Mouse (Mus musculus): Measurements from ENCODE around the gene Hoxa11. TPM values are rescaled to one million over a fixed set of nuclear protein-coding genes. Genes with fewer than 3 reads are reported as not detected.
A peak's percentile ranks its signal among the peaks of the same experiment; 100 is the strongest.

Hoxa11 gene
- polyA plus RNA-seq, 1 experiment from 2014 or later, result 4.3 TPM

DNA sequence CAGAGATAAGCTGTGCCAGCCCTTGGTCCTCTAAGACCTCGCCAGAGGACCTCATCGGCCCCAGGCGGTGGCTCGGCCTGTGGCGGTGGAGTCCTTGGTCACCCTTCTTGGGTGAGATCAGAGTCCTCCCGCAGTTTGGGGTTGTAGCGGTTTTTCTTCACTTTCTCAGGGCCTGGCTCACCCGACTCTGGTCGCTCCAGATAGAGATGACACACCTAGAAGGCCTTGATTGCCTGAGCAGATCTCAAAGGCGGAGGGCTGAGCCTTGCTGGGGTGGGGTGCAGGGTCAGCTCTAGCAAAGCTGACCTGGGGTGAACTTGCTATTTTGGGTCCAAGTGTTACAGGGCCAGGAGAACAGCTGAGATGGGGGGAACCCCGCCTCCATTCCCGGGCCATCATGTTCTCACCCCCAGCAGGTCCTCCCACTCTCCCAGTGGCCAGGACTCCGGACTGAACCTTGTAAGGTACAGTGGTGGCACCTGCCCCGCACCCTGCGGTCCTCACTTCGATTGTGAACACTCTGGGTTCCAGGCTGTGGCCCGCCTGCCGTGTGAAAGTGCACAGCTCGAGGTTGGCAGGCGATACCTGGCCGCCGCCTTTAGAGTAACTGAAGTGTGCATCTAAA, 28.2 kb upstream of the Hoxa11 start:
- ATAC-seq (ENCODE audit: low FRiP score), result no peak
- H3K4me3 ChIP-seq (replicated peaks), result no peak overlapping the region
- no peaks in the 10 kb centered on the region for H3K36me3 ChIP-seq
- 2% methylated on average over 22 of the region's 22 CpGs for WGBS
- H3K27ac ChIP-seq (replicated peaks), result no peak overlapping the region
- H3K27me3 ChIP-seq (replicated peaks), result peaks cover 96% of the 10 kb centered on the region
- H3K9ac ChIP-seq (replicated peaks), result no peak overlapping the region
- H3K4me2 ChIP-seq, result no peak overlapping the region
- no peaks in the 10 kb centered on the region for H3K9me3 ChIP-seq (replicated peaks)
- H3K4me1 ChIP-seq, result peaks cover 7% of the 10 kb centered on the region; the same call in 1 of the 2 replicates

- H3K27ac ChIP-seq (replicated peaks), result no peak overlapping the region
- peaks cover 7% of the 10 kb centered on the region; the same call in 1 of the 2 replicates for H3K4me1 ChIP-seq
- no peaks in the 10 kb centered on the region for H3K9me3 ChIP-seq (replicated peaks)
- no peak overlapping the region for H3K4me2 ChIP-seq
- 6% methylated on average over 21 of the region's 22 CpGs for WGBS
- no peak overlapping the region for H3K9ac ChIP-seq (replicated peaks)
- H3K27me3 ChIP-seq (replicated peaks), result peaks cover 97% of the 10 kb centered on the region
- no peaks in the 10 kb centered on the region for H3K36me3 ChIP-seq
- H3K4me3 ChIP-seq (replicated peaks), result no peak overlapping the region
- no peak for ATAC-seq (ENCODE audit: low FRiP score)
Measured at GRCm38 (mm10) chr6:52272766-52273655, 27.4 kb upstream of the Hoxa11 start.

- Histone ChIP-seq H3K4me3 (replicated peaks) (no peak overlapping the region), H3K27ac (replicated peaks) (no peak overlapping the region), H3K9me3 (replicated peaks) (no peaks in the 10 kb centered on the region), H3K36me3 (no peaks in the 10 kb centered on the region), H3K4me1 (peaks cover 7% of the 10 kb centered on the region; the same call in 1 of the 2 replicates), H3K4me2 (no peak overlapping the region), H3K9ac (replicated peaks) (no peak overlapping the region), H3K27me3 (replicated peaks) (peaks cover 93% of the 10 kb centered on the region)
- ATAC-seq (ENCODE audit: low FRiP score), result peak; percentile 59; the same call in 1 of the 2 replicates
- 4% methylated on average over 23 of the region's 23 CpGs for WGBS
Measured at GRCm38 (mm10) chr6:52270494-52271480, 25.2 kb upstream of the Hoxa11 start.

GRCm38 (mm10) chr6:52268756-52269155, 23.1 kb upstream of the Hoxa11 start:
- peaks cover 93% of the 10 kb centered on the region for H3K27me3 ChIP-seq (replicated peaks)
- WGBS, result 3% methylated on average over 3 of the region's 3 CpGs
- H3K4me3 ChIP-seq (replicated peaks), result no peak overlapping the region
- H3K9ac ChIP-seq (replicated peaks), result no peak overlapping the region
- no peak overlapping the region for H3K27ac ChIP-seq (replicated peaks)
- H3K4me2 ChIP-seq, result no peak overlapping the region
- H3K4me1 ChIP-seq, result 0 out of 2 replicates have a peak, but pooled peaks cover 3% of the 10 kb centered on the region
- no peaks in the 10 kb centered on the region for H3K36me3 ChIP-seq
- no peak for ATAC-seq (ENCODE audit: low FRiP score)
- no peaks in the 10 kb centered on the region for H3K9me3 ChIP-seq (replicated peaks)

GRCm38 (mm10) chr6:52268341-52268740, 22.7 kb upstream of the Hoxa11 start:
- no peaks in the 10 kb centered on the region for H3K9me3 ChIP-seq (replicated peaks)
- no peaks in the 10 kb centered on the region for H3K36me3 ChIP-seq
- WGBS, result 3% methylated on average over 7 of the region's 7 CpGs
- no peak for ATAC-seq (ENCODE audit: low FRiP score)
- no peak overlapping the region for H3K4me3 ChIP-seq (replicated peaks)
- no peak overlapping the region for H3K9ac ChIP-seq (replicated peaks)
- no peak overlapping the region for H3K4me2 ChIP-seq
- H3K4me1 ChIP-seq, result 0 out of 2 replicates have a peak, but pooled peaks cover 3% of the 10 kb centered on the region
- H3K27ac ChIP-seq (replicated peaks), result no peak overlapping the region
- H3K27me3 ChIP-seq (replicated peaks), result peaks cover 93% of the 10 kb centered on the region

- H3K27ac ChIP-seq (replicated peaks), result no peak overlapping the region
- no peak overlapping the region for H3K4me2 ChIP-seq
- H3K9me3 ChIP-seq (replicated peaks), result no peaks in the 10 kb centered on the region
- H3K27me3 ChIP-seq (replicated peaks), result peaks cover 93% of the 10 kb centered on the region
- H3K36me3 ChIP-seq, result no peaks in the 10 kb centered on the region
- 4% methylated on average over 3 of the region's 3 CpGs for WGBS
- no peak overlapping the region for H3K9ac ChIP-seq (replicated peaks)
- H3K4me1 ChIP-seq, result 0 out of 2 replicates have a peak, but pooled peaks cover 3% of the 10 kb centered on the region
- no peak for ATAC-seq (ENCODE audit: low FRiP score)
- no peak overlapping the region for H3K4me3 ChIP-seq (replicated peaks)
Measured at GRCm38 (mm10) chr6:52267691-52268090, 22.1 kb upstream of the Hoxa11 start.

- 18% methylated on average over 5 of the region's 5 CpGs for WGBS
- H3K4me1 ChIP-seq, result 0 out of 2 replicates have a peak, but pooled peaks cover 3% of the 10 kb centered on the region
- H3K27ac ChIP-seq (replicated peaks), result no peak overlapping the region
- no peak for ATAC-seq (ENCODE audit: low FRiP score)
- H3K4me3 ChIP-seq (replicated peaks), result no peak overlapping the region
- no peak overlapping the region for H3K9ac ChIP-seq (replicated peaks)
- H3K27me3 ChIP-seq (replicated peaks), result peaks cover 93% of the 10 kb centered on the region
- no peak overlapping the region for H3K4me2 ChIP-seq
- H3K9me3 ChIP-seq (replicated peaks), result no peaks in the 10 kb centered on the region
- H3K36me3 ChIP-seq, result no peaks in the 10 kb centered on the region
Measured at GRCm38 (mm10) chr6:52267221-52267620, 21.6 kb upstream of the Hoxa11 start.

GRCm38 (mm10) chr6:52266666-52266985, 21.0 kb upstream of the Hoxa11 start:
- 0 out of 2 replicates have a peak, but pooled peaks cover 3% of the 10 kb centered on the region for H3K4me1 ChIP-seq
- no peak overlapping the region for H3K27ac ChIP-seq (replicated peaks)
- no peak overlapping the region for H3K9ac ChIP-seq (replicated peaks)
- H3K9me3 ChIP-seq (replicated peaks), result no peaks in the 10 kb centered on the region
- H3K4me3 ChIP-seq (replicated peaks), result no peak overlapping the region
- no peak overlapping the region for H3K4me2 ChIP-seq
- no peak for ATAC-seq (ENCODE audit: low FRiP score)
- peaks cover 95% of the 10 kb centered on the region for H3K27me3 ChIP-seq (replicated peaks)
- 3% methylated on average over 9 of the region's 9 CpGs for WGBS
- H3K36me3 ChIP-seq, result no peaks in the 10 kb centered on the region

DNA sequence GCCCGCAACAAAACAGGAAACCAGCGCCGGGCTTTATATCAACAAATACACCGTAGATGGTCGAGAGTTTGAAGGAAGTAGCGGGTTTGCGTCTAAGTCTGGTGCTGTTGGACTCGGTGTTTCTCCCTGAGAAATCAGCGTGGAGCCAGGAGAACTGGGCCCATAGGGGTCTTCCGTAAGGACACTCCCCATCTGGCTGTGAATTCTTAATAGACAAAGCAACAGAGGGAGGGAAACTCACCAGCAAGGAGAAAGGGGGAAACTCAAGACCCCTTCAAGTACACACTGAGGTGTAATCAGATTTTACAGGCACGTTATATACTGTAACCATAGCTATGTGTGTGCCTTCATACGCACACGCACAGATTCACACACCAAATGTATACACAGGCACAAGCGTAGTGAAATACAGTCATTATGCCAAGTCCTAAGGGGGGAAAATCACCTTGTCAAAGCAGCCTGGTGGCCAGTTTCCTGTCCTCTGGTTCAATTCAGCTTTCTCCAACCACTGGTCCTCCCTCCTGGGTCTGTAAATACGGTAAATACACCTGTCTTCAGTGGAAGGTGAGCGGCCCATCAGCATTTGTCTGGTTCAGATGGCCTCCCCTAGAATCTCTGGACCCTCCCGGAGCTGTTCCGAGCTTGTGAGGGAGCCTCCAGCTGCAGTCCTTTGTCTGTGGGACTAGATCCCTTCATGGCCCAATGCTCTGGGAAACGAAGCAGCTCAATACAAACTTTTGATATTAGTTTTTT, 20.5 kb upstream of the Hoxa11 start:
- ATAC-seq (ENCODE audit: low FRiP score), result no peak
- Histone ChIP-seq H3K9ac (replicated peaks) (no peak overlapping the region), H3K4me1 (0 out of 2 replicates have a peak, but pooled peaks cover 3% of the 10 kb centered on the region), H3K27me3 (replicated peaks) (peaks cover 94% of the 10 kb centered on the region), H3K4me3 (replicated peaks) (no peak overlapping the region), H3K36me3 (no peaks in the 10 kb centered on the region), H3K27ac (replicated peaks) (no peak overlapping the region), H3K9me3 (replicated peaks) (no peaks in the 10 kb centered on the region), H3K4me2 (no peak overlapping the region)
- 2% methylated on average over 19 of the region's 19 CpGs for WGBS

DNA sequence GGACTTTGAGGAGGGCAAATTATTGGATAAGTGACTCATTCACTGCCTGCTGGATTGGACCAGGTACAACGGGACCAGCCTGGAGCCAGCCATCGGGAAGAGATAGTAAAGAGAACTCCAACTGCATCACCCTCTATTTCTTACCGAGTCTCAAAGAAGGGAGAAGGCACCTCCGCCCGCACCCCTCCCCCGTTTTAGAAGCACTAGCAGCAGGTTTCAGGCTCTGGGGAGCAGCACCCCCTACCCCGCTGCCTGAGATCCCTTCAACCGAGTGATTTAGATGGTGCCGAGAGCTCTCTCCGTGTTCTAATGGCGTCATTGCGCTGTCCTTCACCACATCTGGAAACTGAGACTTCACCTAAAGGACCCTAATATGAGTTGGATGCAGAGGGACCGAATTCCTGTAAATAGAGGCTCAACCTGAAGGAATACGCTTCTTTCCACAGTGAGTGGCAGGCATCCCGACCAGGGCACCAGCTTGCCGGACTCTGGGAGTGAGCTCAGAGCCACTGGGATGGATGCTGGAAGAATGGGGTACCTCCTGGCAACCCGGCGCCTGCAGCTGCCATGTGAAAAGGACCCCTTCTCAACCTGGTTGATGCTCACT, 19.8 kb upstream of the Hoxa11 start:
- H3K9ac ChIP-seq (replicated peaks), result no peak overlapping the region
- ATAC-seq (ENCODE audit: low FRiP score), result no peak
- 1% methylated on average over 18 of the region's 18 CpGs for WGBS

More for the DNA sequence above, 19.8 kb upstream of the Hoxa11 start:
- no peaks in the 10 kb centered on the region for H3K9me3 ChIP-seq (replicated peaks)
- H3K4me3 ChIP-seq (replicated peaks), result no peak overlapping the region
- H3K4me1 ChIP-seq, result peaks cover 5% of the 10 kb centered on the region; the same call in 1 of the 2 replicates
- no peak overlapping the region for H3K27ac ChIP-seq (replicated peaks)
- no peaks in the 10 kb centered on the region for H3K36me3 ChIP-seq
- peaks cover 89% of the 10 kb centered on the region for H3K27me3 ChIP-seq (replicated peaks)
- H3K4me2 ChIP-seq, result no peak overlapping the region
